Mouse (Mus musculus) mesoderm, embryonic 11.5 days (tissue): ENCODE measurements around the gene Slc9a5.

ENCODE experiments used
- DNase-seq: peaks from one replicate; pipeline ENCODE4 v3.0.0-alpha.2; 2012; ENCODE audit warnings: low read depth, low spot score

Slc9a5 gene

GRCm38 (mm10) chr8:105354549-105354948 is 5.9 kb downstream of the Slc9a5 start:
- no peak for DNase-seq

DNA sequence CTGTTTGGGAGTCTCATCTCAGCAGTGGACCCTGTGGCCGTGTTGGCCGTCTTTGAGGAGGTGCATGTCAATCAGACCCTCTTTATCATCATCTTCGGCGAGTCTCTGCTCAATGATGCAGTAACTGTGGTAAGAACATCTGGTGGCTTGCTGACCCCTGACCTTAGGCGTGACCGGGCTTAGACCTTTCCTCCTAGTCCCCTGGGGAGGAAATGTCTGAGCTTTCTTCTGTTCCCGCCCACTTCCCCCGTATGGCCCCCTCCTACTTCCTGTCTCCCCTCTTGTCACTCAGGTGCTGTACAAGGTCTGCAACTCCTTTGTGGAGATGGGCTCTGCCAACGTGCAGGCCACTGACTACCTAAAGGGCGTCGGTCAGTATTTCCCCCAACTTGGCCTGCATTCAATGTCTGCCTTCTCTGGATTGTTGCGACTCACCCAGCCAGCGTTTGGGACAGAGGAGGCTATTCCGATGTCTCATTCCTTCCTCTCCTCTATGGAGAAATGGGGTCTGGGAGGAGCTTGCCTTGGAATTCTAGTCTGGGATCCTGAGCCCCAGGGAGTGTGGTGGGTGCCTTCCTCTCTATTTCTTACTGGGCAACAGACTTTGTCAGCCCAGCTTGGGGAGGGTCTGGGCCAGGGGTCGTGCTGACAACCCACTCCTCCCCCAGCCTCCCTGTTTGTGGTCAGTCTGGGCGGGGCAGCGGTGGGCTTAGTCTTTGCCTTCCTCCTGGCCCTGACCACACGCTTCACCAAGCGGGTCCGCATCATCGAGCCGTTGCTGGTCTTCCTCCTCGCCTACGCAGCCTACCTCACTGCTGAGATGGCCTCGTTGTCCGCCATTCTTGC is 6.8 kb downstream of the Slc9a5 start:
- DNase-seq: peak; percentile 52

DNA sequence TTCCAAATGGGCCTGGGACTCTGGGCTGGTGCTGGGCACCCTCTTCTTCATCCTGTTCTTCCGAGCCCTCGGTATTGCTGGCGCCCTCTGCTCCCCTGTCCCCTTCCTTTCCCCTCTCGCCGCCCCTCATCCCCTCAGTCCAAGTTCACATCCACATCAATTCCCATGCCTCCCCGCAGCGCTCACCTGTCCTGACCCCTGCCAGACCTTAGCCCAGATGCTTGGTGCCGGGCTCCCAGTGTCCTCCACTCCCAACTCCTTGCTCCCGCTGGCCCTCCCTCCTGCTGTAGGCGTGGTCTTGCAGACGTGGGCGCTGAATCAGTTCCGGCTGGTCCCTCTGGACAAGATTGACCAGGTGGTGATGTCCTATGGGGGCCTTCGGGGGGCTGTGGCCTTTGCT is 8.0 kb downstream of the Slc9a5 start:
- DNase-seq: no peak

DNA sequence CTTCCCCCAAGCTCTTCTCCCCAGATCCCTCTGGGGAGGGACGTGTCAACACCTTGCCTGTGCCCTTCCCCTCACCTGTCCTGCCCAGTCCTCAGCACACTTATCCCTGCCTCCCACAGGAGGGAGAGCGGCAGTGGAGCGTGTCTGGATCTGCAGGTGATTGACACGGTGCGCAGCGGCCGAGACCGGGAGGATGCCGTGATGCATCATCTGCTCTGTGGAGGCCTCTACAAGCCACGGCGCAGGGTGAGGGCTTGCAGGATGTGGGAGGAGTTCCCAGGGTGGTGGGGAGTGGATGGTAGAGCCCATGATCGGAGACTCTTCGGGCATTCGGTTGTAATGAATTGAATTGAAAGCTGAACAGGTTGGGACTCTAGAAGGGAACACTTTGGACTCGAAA is 10.6 kb downstream of the Slc9a5 start:
- DNase-seq: no peak

DNA sequence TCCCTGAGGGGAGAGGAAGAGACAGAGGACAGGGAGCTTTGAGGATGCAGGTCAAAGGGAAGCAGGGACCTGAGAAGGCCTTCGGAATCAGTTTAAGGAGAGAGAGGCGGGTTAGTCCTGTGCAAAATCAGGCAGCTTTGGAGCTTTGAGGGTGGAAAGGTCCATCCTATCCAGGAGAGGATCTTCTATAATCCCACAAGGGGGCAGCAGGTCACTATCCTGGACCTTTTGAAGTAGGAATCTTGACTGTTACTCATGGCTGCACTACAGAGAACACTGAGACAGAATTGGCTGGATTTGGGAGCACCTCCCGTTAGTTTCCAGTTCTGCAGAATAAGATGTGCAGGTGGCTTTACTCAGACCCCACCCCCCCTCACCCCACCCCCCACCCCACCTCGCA is 11.0 kb downstream of the Slc9a5 start:
- DNase-seq: peak; percentile 59

- no peak for DNase-seq
Observed at GRCm38 (mm10) chr8:105361751-105362702, 13.4 kb downstream of the Slc9a5 start.

DNA sequence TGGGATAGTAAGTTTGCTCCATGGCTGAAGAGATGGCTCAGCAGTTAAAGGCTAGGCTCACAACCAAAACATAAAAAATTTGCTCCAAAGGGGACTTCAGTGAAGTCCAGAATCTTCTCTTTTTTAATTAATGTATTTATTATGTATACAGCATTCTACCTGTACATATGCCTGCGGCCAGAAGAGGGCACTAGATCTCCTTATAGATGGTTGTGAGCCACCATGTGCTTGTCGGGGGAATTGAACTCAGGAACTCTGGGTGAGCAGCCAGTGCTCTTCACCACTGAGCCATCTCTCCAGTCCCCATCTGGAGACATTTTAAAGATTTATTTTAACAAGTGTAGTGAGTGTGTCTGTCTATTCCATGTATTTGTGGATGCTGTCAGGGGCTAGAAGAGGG is 18.5 kb downstream of the Slc9a5 start:
- no peak for DNase-seq

GRCm38 (mm10) chr8:105372473-105372872 is 23.8 kb downstream of the Slc9a5 start:
- DNase-seq: no peak

DNA sequence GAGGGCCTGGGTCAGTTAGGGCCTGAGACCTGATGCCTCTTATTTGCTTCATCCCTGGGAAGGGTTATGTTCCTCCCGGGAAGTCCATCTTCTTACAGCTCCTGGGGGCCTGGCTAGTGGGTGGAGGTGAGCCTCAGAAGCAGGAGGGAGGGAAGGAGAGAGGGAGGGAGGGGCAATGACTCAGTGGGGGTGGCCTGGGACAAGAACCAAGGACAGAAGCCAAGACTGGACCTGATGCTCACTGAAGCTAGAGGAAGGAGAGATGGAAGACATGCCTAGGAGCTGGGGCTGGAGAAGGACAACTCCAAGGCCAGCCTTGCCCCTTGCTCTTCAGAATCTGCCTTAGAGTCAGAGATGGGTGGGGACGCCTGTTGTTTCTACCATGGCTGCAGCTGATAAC is 24.4 kb downstream of the Slc9a5 start, which contains the start of gene Plekhg4:
Gene Plekhg4 (plus strand): TSS at position 243 of the 400 bp plus-strand sequence.
- no peak for DNase-seq

- peak; percentile 60 for DNase-seq
Observed at GRCm38 (mm10) chr8:105374513-105374966, 25.9 kb downstream of the Slc9a5 start.

- DNase-seq: no peak
Observed at GRCm38 (mm10) chr8:105378673-105379072, 30.0 kb downstream of the Slc9a5 start.

- no peak for DNase-seq
Observed at GRCm38 (mm10) chr8:105380308-105380707, 31.7 kb downstream of the Slc9a5 start.

DNA sequence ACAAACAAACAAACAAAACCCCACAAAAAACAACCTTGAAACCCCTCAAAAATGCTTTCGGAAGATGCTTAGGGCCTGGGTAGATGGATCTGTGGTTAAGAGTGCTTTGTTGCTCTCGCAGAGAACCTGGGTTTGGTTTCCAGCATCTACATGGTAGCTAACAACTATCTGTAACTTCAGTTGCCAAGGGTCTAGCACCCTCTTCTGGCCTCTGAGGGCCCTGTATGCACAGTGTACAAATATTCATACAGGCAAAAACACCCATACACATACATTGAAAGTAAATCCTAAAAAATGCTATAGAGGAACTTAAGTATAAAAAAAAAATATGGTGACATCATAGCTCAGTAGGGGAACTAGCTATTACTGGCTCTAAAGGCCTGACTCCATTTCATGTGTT is 35.4 kb downstream of the Slc9a5 start:
- DNase-seq: no peak

- DNase-seq: no peak
Observed at GRCm38 (mm10) chr8:105387151-105387550, 38.5 kb downstream of the Slc9a5 start.

DNA sequence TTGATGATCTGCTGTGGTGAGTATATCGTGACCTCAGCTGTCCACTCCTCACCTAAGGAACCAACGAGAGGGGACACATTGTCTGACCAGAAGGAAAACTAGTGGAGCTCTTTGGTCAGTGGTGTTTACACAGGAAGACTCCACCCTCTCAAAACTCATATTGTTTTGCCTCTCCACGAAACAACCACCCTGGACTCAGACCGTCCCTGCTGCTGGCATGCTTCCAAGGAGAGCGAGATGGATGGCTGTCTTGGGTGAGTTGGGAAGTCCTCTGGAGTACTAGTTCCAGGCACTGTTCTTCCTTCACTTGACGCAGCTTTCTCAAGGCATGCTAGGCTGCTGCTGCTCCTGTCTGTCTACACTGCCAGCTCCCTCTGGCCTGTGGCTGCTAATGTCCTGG is 40.5 kb downstream of the Slc9a5 start:
- no peak for DNase-seq

- no peak for DNase-seq
Observed at GRCm38 (mm10) chr8:105393089-105393787, 44.6 kb downstream of the Slc9a5 start.

GRCm38 (mm10) chr8:105393915-105394314 is 45.3 kb downstream of the Slc9a5 start:
- DNase-seq: no peak

GRCm38 (mm10) chr8:105397747-105398146 is 49.1 kb downstream of the Slc9a5 start:
- peak; percentile 47 for DNase-seq

DNA sequence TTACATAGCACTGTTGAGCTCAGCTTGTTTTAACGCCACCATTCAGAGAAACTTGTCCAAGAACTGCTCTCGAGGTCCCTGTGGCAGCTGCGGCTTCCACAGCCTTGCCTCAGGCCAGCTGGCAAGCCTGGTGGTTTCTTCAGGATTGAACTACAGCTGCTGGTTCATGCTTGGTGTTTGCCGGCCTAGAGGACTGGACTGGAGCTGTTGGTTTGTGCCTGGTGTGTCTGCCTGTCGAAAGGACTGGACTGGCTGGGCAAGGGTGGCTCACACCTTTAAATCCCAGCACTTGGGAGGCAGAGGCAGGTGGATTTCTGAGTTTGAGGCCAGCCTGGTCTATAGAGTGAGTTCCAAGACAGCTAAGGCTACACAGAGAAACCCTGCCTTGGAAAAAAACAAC is 51.4 kb downstream of the Slc9a5 start:
- no peak for DNase-seq

- no peak for DNase-seq
Observed at GRCm38 (mm10) chr8:105403467-105403866, 54.8 kb downstream of the Slc9a5 start.

DNA sequence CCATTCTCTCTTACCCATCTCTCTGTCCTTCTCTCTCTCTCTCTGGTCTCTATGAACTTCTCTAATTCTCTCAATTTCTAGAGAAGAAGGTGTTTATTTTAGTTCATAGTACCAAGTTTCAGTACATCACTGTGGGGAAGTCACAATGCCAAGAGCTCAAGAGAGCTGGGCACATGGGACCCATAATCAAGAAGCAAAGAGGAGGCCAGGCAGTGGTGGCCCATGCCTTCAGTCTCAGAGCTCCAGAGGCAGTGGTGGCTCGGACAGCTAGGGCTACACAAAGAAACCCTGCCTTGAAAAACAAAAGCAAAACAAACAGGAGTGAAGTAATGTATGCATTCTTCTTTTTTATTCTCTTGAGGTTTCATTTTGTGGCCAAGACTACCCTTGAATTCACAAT is 55.9 kb downstream of the Slc9a5 start:
- no peak for DNase-seq

DNA sequence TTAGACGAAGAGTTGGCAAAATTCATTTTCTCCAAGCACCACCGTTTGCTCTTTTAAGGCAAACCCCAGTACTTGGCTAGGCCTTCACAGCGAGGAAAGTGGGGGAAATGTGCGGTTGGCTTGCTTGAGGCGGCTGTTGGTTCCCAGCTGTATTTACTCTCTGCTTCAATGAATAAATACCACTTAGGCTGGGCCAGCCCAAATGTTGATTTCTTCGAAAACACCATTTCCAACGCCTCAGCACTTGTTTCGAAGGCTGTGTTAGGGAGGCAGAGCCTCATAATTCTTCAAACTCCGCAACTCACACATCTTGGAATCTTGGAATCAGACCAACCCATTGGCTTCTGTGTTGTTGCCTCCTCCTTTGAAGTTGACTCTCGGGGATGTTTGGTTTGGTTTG is 57.8 kb downstream of the Slc9a5 start:
- DNase-seq: no peak
